Mouse (Mus musculus): Measurements from ENCODE around the gene Arhgap45. TPM values are rescaled to one million over a fixed set of nuclear protein-coding genes. Genes with fewer than 3 reads are reported as not detected.

Gene Arhgap45
- total RNA-seq, 4 experiments from 2014 or later, result 0.48 to 1.3 (median 0.84) TPM

Other genes with a start within 250 kb of the Arhgap45 start
- 10 to 100 TPM; 51.9 to 80.5 (median 53.3) TPM for gene Rnf126, start 249.7 kb upstream of the Arhgap45 start, total RNA-seq (2022)
- gene Fstl3, start 239.4 kb upstream of the Arhgap45 start, total RNA-seq (2022), result 1 to 10 TPM in 2 of 4 experiments, under 1 TPM in 2; 0.73 to 1.2 (median 1.1) TPM
- not detected for gene Prss57, start 225.7 kb upstream of the Arhgap45 start, total RNA-seq (2022)
- 10 to 100 TPM in 3 of 4 experiments, 1 to 10 TPM in 1; 6.8 to 12.3 (median 11.2) TPM for gene Palm, start 223.1 kb upstream of the Arhgap45 start, total RNA-seq (2022)
- not detected for gene Misp, start 195.7 kb upstream of the Arhgap45 start, total RNA-seq (2022)
- 10 to 100 TPM; 11.8 to 19.3 (median 14.8) TPM for gene Ptbp1, start 162.2 kb upstream of the Arhgap45 start, total RNA-seq (2022)
- gene Prtn3, start 142.2 kb upstream of the Arhgap45 start, total RNA-seq (2022), result not detected
- under 1 TPM in 1 of 4 experiments, not detected in 3; 0.40 TPM for gene Plppr3, start 142.0 kb upstream of the Arhgap45 start, total RNA-seq (2022)
- gene Elane, start 130.4 kb upstream of the Arhgap45 start, total RNA-seq (2022), result not detected
- 100 to 1,000 TPM in 1 of 4 experiments, 10 to 100 TPM in 3; 10.7 to 257 (median 39.5) TPM for gene Cfd, start 125.8 kb upstream of the Arhgap45 start, total RNA-seq (2022)
- 10 to 100 TPM; 30.8 to 37.1 (median 32.9) TPM for gene Med16, start 107.7 kb upstream of the Arhgap45 start, total RNA-seq (2022)
- gene Gm26602, start 105.8 kb upstream of the Arhgap45 start, total RNA-seq (2022), result not detected
- under 1 TPM; 0.13 to 0.36 (median 0.22) TPM for gene Kiss1r, start 99.7 kb upstream of the Arhgap45 start, total RNA-seq (2022)
- gene R3hdm4, start 95.4 kb upstream of the Arhgap45 start, total RNA-seq (2022), result 100 to 1,000 TPM; 124 to 137 (median 129) TPM
- gene Arid3a, start 89.6 kb upstream of the Arhgap45 start, total RNA-seq (2022), result 1 to 10 TPM; 1.5 to 2.3 (median 2.1) TPM
- 10 to 100 TPM; 20.1 to 26.7 (median 23.0) TPM for gene Wdr18, start 56.5 kb upstream of the Arhgap45 start, total RNA-seq (2022)
- gene Grin3b, start 45.9 kb upstream of the Arhgap45 start, total RNA-seq (2022), result under 1 TPM; 0.13 to 0.52 (median 0.36) TPM
- gene Tmem259, start 32.3 kb upstream of the Arhgap45 start, total RNA-seq (2022), result 10 to 100 TPM; 67.9 to 81.4 (median 74.4) TPM
- gene Cnn2, start 28.1 kb upstream of the Arhgap45 start, total RNA-seq (2022), result 1 to 10 TPM; 2.7 to 5.3 (median 4.3) TPM
- 1 to 10 TPM; 7.3 to 8.6 (median 8.1) TPM for gene Abca7, start 20.2 kb upstream of the Arhgap45 start, total RNA-seq (2022)
- gene Polr2e, start 23.1 kb downstream of the Arhgap45 start, total RNA-seq (2022), result 10 to 100 TPM; 38.3 to 47.6 (median 39.7) TPM
- 100 to 1,000 TPM; 510 to 613 (median 541) TPM for gene Gpx4, start 30.5 kb downstream of the Arhgap45 start, total RNA-seq (2022)
- 1 to 10 TPM; 4.8 to 5.7 (median 5.3) TPM for gene Sbno2, start 88.9 kb downstream of the Arhgap45 start, total RNA-seq (2022)
- gene Stk11, start 99.2 kb downstream of the Arhgap45 start, total RNA-seq (2022), result 100 to 1,000 TPM; 157 to 173 (median 162) TPM
- 100 to 1,000 TPM; 525 to 571 (median 544) TPM for gene Atp5d, start 122.0 kb downstream of the Arhgap45 start, total RNA-seq (2022)
- gene Cbarp, start 124.2 kb downstream of the Arhgap45 start, total RNA-seq (2022), result 1 to 10 TPM; 1.9 to 4.0 (median 2.9) TPM
- gene Midn, start 131.6 kb downstream of the Arhgap45 start, total RNA-seq (2022), result 10 to 100 TPM; 20.8 to 36.0 (median 29.5) TPM
- gene Cirbp, start 149.3 kb downstream of the Arhgap45 start, total RNA-seq (2022), result 10 to 100 TPM; 23.4 to 49.1 (median 31.4) TPM
- gene 1600002K03Rik, start 156.3 kb downstream of the Arhgap45 start, total RNA-seq (2022), result 1 to 10 TPM; 4.3 to 7.8 (median 6.9) TPM
- gene Efna2, start 162.8 kb downstream of the Arhgap45 start, total RNA-seq (2022), result under 1 TPM; 0.19 to 0.48 (median 0.36) TPM
- gene Mum1, start 209.8 kb downstream of the Arhgap45 start, total RNA-seq (2022), result 10 to 100 TPM; 12.7 to 16.9 (median 15.2) TPM
- 100 to 1,000 TPM; 576 to 623 (median 605) TPM for gene Ndufs7, start 232.5 kb downstream of the Arhgap45 start, total RNA-seq (2022)
- gene Gamt, start 244.4 kb downstream of the Arhgap45 start, total RNA-seq (2022), result 10 to 100 TPM; 19.5 to 33.6 (median 33.4) TPM
- 10 to 100 TPM; 31.8 to 38.5 (median 34.6) TPM for gene Dazap1, start 244.8 kb downstream of the Arhgap45 start, total RNA-seq (2022)